Mouse (Mus musculus) hindbrain, embryonic 15.5 days (tissue): Measurements from ENCODE around the gene Prim2. TPM values are rescaled to one million over a fixed set of nuclear protein-coding genes. Genes with fewer than 3 reads are reported as not detected.

Experiments used
- ATAC-seq: fragments of 200-750 bp; cut with Nextera tagmentation; 2 replicates; pipeline ENCODE4 v1.8.0; 2017; ENCODE audit warnings: low read depth, moderate number of reproducible peaks, moderate TSS enrichment; ENCODE audit not compliant: low FRiP score
- H3K27ac ChIP-seq: fragments of 300-500 bp; sonication (generic); replicated peaks from 2 replicates; pipeline ENCODE4 v1.5.1; 2015; ENCODE audit warnings: mild to moderate bottlenecking, inconsistent platforms
- H3K27me3 ChIP-seq: fragments of 300-500 bp; sonication (generic); 2 replicates; pipeline ENCODE4 v1.6.1; 2015; ENCODE audit warnings: control low read depth, inconsistent platforms
- H3K36me3 ChIP-seq: fragments of 300-500 bp; sonication (generic); 2 replicates; pipeline ENCODE4 v1.6.1; 2015; ENCODE audit warnings: control low read depth, inconsistent platforms
- H3K4me1 ChIP-seq: fragments of 300-500 bp; sonication (generic); replicated peaks from 2 replicates; pipeline ENCODE4 v1.6.1; 2015; ENCODE audit warnings: control low read depth, inconsistent platforms
- H3K4me2 ChIP-seq: fragments of 300-500 bp; sonication (generic); 2 replicates; pipeline ENCODE4 v1.6.1; 2015; ENCODE audit warnings: moderate library complexity, mild to moderate bottlenecking, inconsistent platforms
- H3K4me3 ChIP-seq: fragments of 300-500 bp; sonication (generic); 2 replicates; pipeline ENCODE4 v1.5.1; 2015; ENCODE audit warnings: mild to moderate bottlenecking, inconsistent platforms
- H3K9ac ChIP-seq: fragments of 300-500 bp; sonication (generic); 2 replicates; pipeline ENCODE4 v1.6.1; 2015; ENCODE audit warnings: inconsistent platforms
- H3K9me3 ChIP-seq: fragments of 300-500 bp; sonication (generic); 2 replicates; pipeline ENCODE4 v1.6.1; 2016; ENCODE audit warnings: control low read depth, inconsistent platforms
- WGBS: fragments of 180-500 bp; shearing (Covaris S2); methylation state at CpG from one replicate; pipeline ENCODE4 v1.1.7; 2015; 5-methylcytosine and 5-hydroxymethylcytosine counted together
- polyA plus RNA-seq: library from polyadenylated mRNA; unstranded; fragments of >200 nt; fragmentation: Nextera tagmentation; extraction: Ambion mirVana; gene quantifications from 2 replicates; pipeline ENCODE4 v1.2.1, GENCODE M21; 2015

The Prim2 gene
- polyA plus RNA-seq, 1 experiment from 2014 or later: 22.6 TPM

GRCm38 (mm10) chr1:33530491-33530890 is 139.1 kb downstream of the Prim2 start:
- H3K27me3 ChIP-seq: no peaks in the 10 kb centered on the region
- H3K36me3 ChIP-seq: no peaks in the 10 kb centered on the region
- no peak overlapping the region for H3K27ac ChIP-seq
- peaks cover 15% of the 10 kb centered on the region for H3K4me1 ChIP-seq
- H3K4me2 ChIP-seq: no peak overlapping the region
- H3K4me3 ChIP-seq: no peak overlapping the region
- no peak overlapping the region for H3K9ac ChIP-seq
- WGBS: 92% methylated on average over 2 of the region's 2 CpGs
- no peak for ATAC-seq
- no peaks in the 10 kb centered on the region for H3K9me3 ChIP-seq

GRCm38 (mm10) chr1:33529543-33530232 is 139.9 kb downstream of the Prim2 start:
- WGBS: 91% methylated on average over 8 of the region's 8 CpGs
- Histone ChIP-seq H3K4me2 (no peak overlapping the region), H3K9me3 (no peaks in the 10 kb centered on the region), H3K9ac (no peak overlapping the region), H3K27ac (no peak overlapping the region), H3K4me1 (peaks cover 15% of the 10 kb centered on the region), H3K36me3 (no peaks in the 10 kb centered on the region), H3K27me3 (no peaks in the 10 kb centered on the region), H3K4me3 (no peak overlapping the region)
- no peak for ATAC-seq

- Histone ChIP-seq H3K9me3 (no peaks in the 10 kb centered on the region), H3K4me2 (no peak overlapping the region), H3K36me3 (no peaks in the 10 kb centered on the region), H3K9ac (no peak overlapping the region), H3K4me3 (no peak overlapping the region), H3K27ac (no peak overlapping the region), H3K27me3 (no peaks in the 10 kb centered on the region), H3K4me1 (peaks cover 15% of the 10 kb centered on the region)
- WGBS: 61% methylated on average over 6 of the region's 6 CpGs
- ATAC-seq: no peak
These were observed 142.2 kb downstream of the Prim2 start for GRCm38 (mm10) chr1:33527352-33527863.

GRCm38 (mm10) chr1:33523223-33523622 is 146.4 kb downstream of the Prim2 start:
- Histone ChIP-seq H3K36me3 (no peaks in the 10 kb centered on the region), H3K4me3 (no peak overlapping the region), H3K27me3 (no peaks in the 10 kb centered on the region), H3K4me2 (no peak overlapping the region), H3K27ac (no peak overlapping the region), H3K9me3 (no peaks in the 10 kb centered on the region), H3K4me1 (0 out of 2 replicates have a peak, but pooled peaks cover 3% of the 10 kb centered on the region), H3K9ac (no peak overlapping the region)
- ATAC-seq: no peak
- WGBS: 82% methylated on average over 5 of the region's 5 CpGs

GRCm38 (mm10) chr1:33515124-33515523 is 154.5 kb downstream of the Prim2 start:
- 84% methylated on average over 8 of the region's 8 CpGs for WGBS
- Histone ChIP-seq H3K4me2 (no peak overlapping the region), H3K4me3 (no peak overlapping the region), H3K9ac (no peak overlapping the region), H3K27ac (no peak overlapping the region), H3K9me3 (no peaks in the 10 kb centered on the region), H3K27me3 (no peaks in the 10 kb centered on the region), H3K36me3 (no peaks in the 10 kb centered on the region), H3K4me1 (no peaks in the 10 kb centered on the region)
- ATAC-seq: no peak

- Histone ChIP-seq H3K4me3 (no peak overlapping the region), H3K36me3 (no peaks in the 10 kb centered on the region), H3K27me3 (no peaks in the 10 kb centered on the region), H3K4me2 (no peak overlapping the region), H3K9me3 (no peaks in the 10 kb centered on the region), H3K4me1 (no peaks in the 10 kb centered on the region), H3K27ac (no peak overlapping the region), H3K9ac (no peak overlapping the region)
- ATAC-seq: no peak
- 95% methylated on average over 4 of the region's 4 CpGs for WGBS
These were observed 158.3 kb downstream of the Prim2 start for GRCm38 (mm10) chr1:33511310-33511709.

GRCm38 (mm10) chr1:33504371-33504770 is 165.2 kb downstream of the Prim2 start:
- no peaks in the 10 kb centered on the region for H3K9me3 ChIP-seq
- H3K27ac ChIP-seq: no peak overlapping the region
- no peak overlapping the region for H3K9ac ChIP-seq
- H3K4me1 ChIP-seq: no peaks in the 10 kb centered on the region
- H3K36me3 ChIP-seq: no peaks in the 10 kb centered on the region
- H3K4me3 ChIP-seq: no peak overlapping the region
- 97% methylated on average over 5 of the region's 5 CpGs for WGBS
- no peak overlapping the region for H3K4me2 ChIP-seq
- no peaks in the 10 kb centered on the region for H3K27me3 ChIP-seq
- ATAC-seq: no peak

GRCm38 (mm10) chr1:33502890-33503289 is 166.7 kb downstream of the Prim2 start:
- Histone ChIP-seq H3K9ac (no peak overlapping the region), H3K27ac (no peak overlapping the region), H3K27me3 (no peaks in the 10 kb centered on the region), H3K4me3 (no peak overlapping the region), H3K9me3 (no peaks in the 10 kb centered on the region), H3K4me1 (no peaks in the 10 kb centered on the region), H3K36me3 (no peaks in the 10 kb centered on the region), H3K4me2 (no peak overlapping the region)
- ATAC-seq: no peak
- 80% methylated on average over 7 of the region's 7 CpGs for WGBS

GRCm38 (mm10) chr1:33502298-33502697 is 167.3 kb downstream of the Prim2 start:
- Histone ChIP-seq H3K4me3 (no peak overlapping the region), H3K4me1 (no peaks in the 10 kb centered on the region), H3K36me3 (no peaks in the 10 kb centered on the region), H3K27ac (no peak overlapping the region), H3K4me2 (no peak overlapping the region), H3K9me3 (no peaks in the 10 kb centered on the region), H3K27me3 (no peaks in the 10 kb centered on the region), H3K9ac (no peak overlapping the region)
- ATAC-seq: no peak
- WGBS: 50% methylated on average over 1 of the region's 1 CpGs

GRCm38 (mm10) chr1:33500111-33500510 is 169.5 kb downstream of the Prim2 start:
- no peak overlapping the region for H3K9ac ChIP-seq
- H3K4me2 ChIP-seq: no peak overlapping the region
- WGBS: 86% methylated on average over 9 of the region's 9 CpGs
- H3K27me3 ChIP-seq: no peaks in the 10 kb centered on the region
- ATAC-seq: no peak
- peaks cover 5% of the 10 kb centered on the region for H3K4me1 ChIP-seq
- H3K4me3 ChIP-seq: no peak overlapping the region
- no peak overlapping the region for H3K27ac ChIP-seq
- H3K36me3 ChIP-seq: no peaks in the 10 kb centered on the region
- no peaks in the 10 kb centered on the region for H3K9me3 ChIP-seq

GRCm38 (mm10) chr1:33499603-33500002 is 170.0 kb downstream of the Prim2 start:
- no peak overlapping the region for H3K4me2 ChIP-seq
- H3K9ac ChIP-seq: no peak overlapping the region
- no peaks in the 10 kb centered on the region for H3K36me3 ChIP-seq
- peaks cover 6% of the 10 kb centered on the region for H3K4me1 ChIP-seq
- no peak for ATAC-seq
- H3K4me3 ChIP-seq: no peak overlapping the region
- no peak overlapping the region for H3K27ac ChIP-seq
- H3K9me3 ChIP-seq: no peaks in the 10 kb centered on the region
- no peaks in the 10 kb centered on the region for H3K27me3 ChIP-seq
- WGBS: 75% methylated on average over 4 of the region's 4 CpGs

GRCm38 (mm10) chr1:33496128-33496527 is 173.5 kb downstream of the Prim2 start:
- H3K4me2 ChIP-seq: no peak overlapping the region
- 81% methylated on average over 4 of the region's 4 CpGs for WGBS
- H3K36me3 ChIP-seq: no peaks in the 10 kb centered on the region
- H3K9ac ChIP-seq: no peak overlapping the region
- no peaks in the 10 kb centered on the region for H3K9me3 ChIP-seq
- H3K4me3 ChIP-seq: no peak overlapping the region
- peaks cover 6% of the 10 kb centered on the region for H3K4me1 ChIP-seq
- H3K27ac ChIP-seq: no peak overlapping the region
- 0 out of 2 replicates have a peak, but pooled peaks have one; percentile 12 for ATAC-seq
- no peaks in the 10 kb centered on the region for H3K27me3 ChIP-seq

- H3K4me2 ChIP-seq: no peak overlapping the region
- ATAC-seq: no peak
- no peak overlapping the region for H3K27ac ChIP-seq
- WGBS: 34% methylated on average over 3 of the region's 3 CpGs
- H3K27me3 ChIP-seq: no peaks in the 10 kb centered on the region
- no peak overlapping the region for H3K9ac ChIP-seq
- no peak overlapping the region for H3K4me3 ChIP-seq
- H3K9me3 ChIP-seq: no peaks in the 10 kb centered on the region
- H3K36me3 ChIP-seq: no peaks in the 10 kb centered on the region
- peaks cover 6% of the 10 kb centered on the region for H3K4me1 ChIP-seq
These were observed 174.0 kb downstream of the Prim2 start for GRCm38 (mm10) chr1:33495586-33495985.
